Mouse (Mus musculus) midbrain, embryonic 16.5 days (tissue): ENCODE measurements around the gene Arl15. TPM values are rescaled to one million over a fixed set of nuclear protein-coding genes. Genes with fewer than 3 reads are reported as not detected.

ENCODE experiments used
- ATAC-seq: fragments of 200-750 bp; cut with Nextera tagmentation; 2 replicates; pipeline ENCODE4 v1.8.0; 2017; ENCODE audit warnings: moderate TSS enrichment
- H3K27ac ChIP-seq: fragments of 300-500 bp; sonication (generic); 2 replicates; pipeline ENCODE4 v1.5.1; 2014; ENCODE audit warnings: mild to moderate bottlenecking, low read length, mixed read lengths
- H3K27me3 ChIP-seq: fragments of 300-500 bp; sonication (generic); 2 replicates; pipeline ENCODE4 v1.6.1; 2014; ENCODE audit warnings: low read depth, low read length, mixed read lengths; ENCODE audit not compliant: control insufficient read depth, insufficient read depth
- H3K36me3 ChIP-seq: fragments of 300-500 bp; sonication (generic); 2 replicates; pipeline ENCODE4 v1.6.1; 2014; ENCODE audit warnings: mild to moderate bottlenecking, low read length, moderate library complexity, mixed read lengths; ENCODE audit not compliant: control insufficient read depth, insufficient read depth
- H3K4me1 ChIP-seq: fragments of 300-500 bp; sonication (generic); 2 replicates; pipeline ENCODE4 v1.6.1; 2014; ENCODE audit warnings: mild to moderate bottlenecking, low read length, mixed read lengths; ENCODE audit not compliant: control insufficient read depth, insufficient read depth
- H3K4me2 ChIP-seq: fragments of 300-500 bp; sonication (generic); 2 replicates; pipeline ENCODE4 v1.6.1; 2014; ENCODE audit warnings: mild to moderate bottlenecking, low read length, mixed read lengths
- H3K4me3 ChIP-seq: fragments of 300-500 bp; sonication (generic); 2 replicates; pipeline ENCODE4 v1.5.1; 2014; ENCODE audit warnings: low read depth, mild to moderate bottlenecking, low read length, moderate library complexity, mixed read lengths
- H3K9ac ChIP-seq: fragments of 300-500 bp; sonication (generic); 2 replicates; pipeline ENCODE4 v1.6.1; 2014; ENCODE audit warnings: low read depth, low read length, mixed read lengths
- H3K9me3 ChIP-seq: fragments of 300-500 bp; sonication (generic); replicated peaks from 2 replicates; pipeline ENCODE4 v1.6.1; 2014; ENCODE audit warnings: mild to moderate bottlenecking, low read length, mixed read lengths; ENCODE audit not compliant: control insufficient read depth, poor library complexity, severe bottlenecking
- WGBS: fragments of 180-500 bp; shearing (Covaris S2); extraction: QIAGEN DNeasy Blood & Tissue Kit; methylation state at CpG from one replicate; pipeline ENCODE4 v1.1.7; 2014; 5-methylcytosine and 5-hydroxymethylcytosine counted together
- polyA plus RNA-seq: library from polyadenylated mRNA; unstranded; fragments of >200 nt; fragmentation: Nextera tagmentation; extraction: Ambion mirVana; gene quantifications from 2 replicates; pipeline ENCODE4 v1.2.1, GENCODE M21; 2015

Gene Arl15
- polyA plus RNA-seq, 1 experiment from 2014 or later: 17.4 TPM

DNA sequence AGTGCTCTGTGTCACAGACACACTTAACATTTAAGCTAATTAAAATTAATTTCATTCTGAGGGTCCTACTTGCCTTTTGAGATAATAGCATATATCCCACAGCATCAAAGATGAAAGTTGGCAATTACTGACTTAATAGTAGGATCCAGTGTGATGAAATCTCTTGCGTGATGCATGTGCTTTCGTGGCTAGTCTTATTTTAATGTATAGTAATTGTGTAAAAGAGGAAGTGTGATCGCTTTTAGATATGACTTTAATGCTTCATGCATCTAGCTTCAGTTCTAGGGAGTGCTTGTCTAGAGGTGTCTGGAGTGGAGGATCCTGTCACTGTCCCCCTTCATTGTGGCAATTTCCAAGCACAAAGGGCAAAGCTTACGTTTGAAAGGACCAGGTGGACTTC, 163.1 kb downstream of the Arl15 start:
- Histone ChIP-seq H3K27me3 (no peaks in the 10 kb centered on the region), H3K4me2 (no peak overlapping the region), H3K36me3 (no peaks in the 10 kb centered on the region), H3K9me3 (no peaks in the 10 kb centered on the region), H3K27ac (no peak overlapping the region), H3K4me3 (no peak overlapping the region), H3K4me1 (no peaks in the 10 kb centered on the region), H3K9ac (no peak overlapping the region)
- no peak for ATAC-seq
- 80% methylated on average over 4 of the region's 4 CpGs for WGBS

DNA sequence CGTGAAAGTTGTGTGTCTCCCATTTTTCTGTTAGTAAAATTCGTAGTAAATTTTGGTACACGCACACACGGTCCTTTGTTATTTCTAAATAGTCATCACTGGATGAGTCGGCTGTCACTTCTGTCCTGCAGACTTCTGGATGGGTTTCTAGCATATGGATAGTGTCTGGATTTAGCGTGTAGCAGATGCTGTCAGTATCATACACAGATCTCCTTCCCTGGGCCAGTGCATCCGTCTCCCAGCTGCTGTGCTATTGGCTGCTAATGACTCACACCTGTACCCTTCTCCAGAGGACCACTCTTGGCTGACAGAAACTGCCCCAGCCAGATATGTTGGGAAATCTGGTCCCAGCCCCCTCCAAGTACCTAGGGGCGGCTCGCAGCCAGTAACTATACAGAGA, 170.6 kb downstream of the Arl15 start:
- Histone ChIP-seq H3K27me3 (no peaks in the 10 kb centered on the region), H3K36me3 (no peaks in the 10 kb centered on the region), H3K4me3 (no peak overlapping the region), H3K9ac (no peak overlapping the region), H3K27ac (no peak overlapping the region), H3K9me3 (no peaks in the 10 kb centered on the region), H3K4me1 (no peaks in the 10 kb centered on the region), H3K4me2 (no peak overlapping the region)
- WGBS: 94% methylated on average over 9 of the region's 9 CpGs
- no peak for ATAC-seq

DNA sequence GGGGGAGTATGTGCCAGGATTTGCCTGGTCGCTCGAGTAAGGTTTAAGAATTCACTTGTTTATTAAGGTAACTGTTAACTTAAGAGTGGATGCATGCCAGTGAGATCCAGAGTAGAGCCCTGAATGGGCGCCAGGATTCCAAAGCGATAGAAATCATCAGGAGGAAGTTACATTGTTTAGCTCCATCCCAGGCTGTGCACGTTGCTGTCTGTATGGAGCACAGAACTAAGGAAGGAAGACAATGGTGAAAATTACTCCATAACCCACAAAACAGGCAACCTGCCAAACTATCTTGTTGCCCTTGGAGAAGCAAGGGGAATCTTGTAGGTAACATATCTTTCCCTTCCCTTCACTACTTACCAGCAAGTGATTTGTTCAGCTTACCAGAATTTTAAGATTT, 176.4 kb downstream of the Arl15 start:
- no peaks in the 10 kb centered on the region for H3K36me3 ChIP-seq
- H3K4me2 ChIP-seq: no peak overlapping the region
- no peaks in the 10 kb centered on the region for H3K9me3 ChIP-seq
- no peak for ATAC-seq
- 62% methylated on average over 5 of the region's 5 CpGs for WGBS
- H3K9ac ChIP-seq: no peak overlapping the region
- no peak overlapping the region for H3K4me3 ChIP-seq
- H3K27ac ChIP-seq: no peak overlapping the region
- H3K27me3 ChIP-seq: no peaks in the 10 kb centered on the region
- H3K4me1 ChIP-seq: peaks cover 2% of the 10 kb centered on the region; the same call in 1 of the 2 replicates

- Histone ChIP-seq H3K27me3 (no peaks in the 10 kb centered on the region), H3K9ac (no peak overlapping the region), H3K4me2 (no peak overlapping the region), H3K36me3 (no peaks in the 10 kb centered on the region), H3K4me1 (peaks cover 3% of the 10 kb centered on the region; the same call in 1 of the 2 replicates), H3K27ac (no peak overlapping the region), H3K9me3 (no peaks in the 10 kb centered on the region), H3K4me3 (no peak overlapping the region)
- ATAC-seq: no peak
- 94% methylated on average over 7 of the region's 7 CpGs for WGBS
Observed at GRCm38 (mm10) chr13:113972401-113972800, 178.1 kb downstream of the Arl15 start.

- Histone ChIP-seq H3K27ac (no peak overlapping the region), H3K36me3 (no peaks in the 10 kb centered on the region), H3K9me3 (no peaks in the 10 kb centered on the region), H3K4me2 (no peak overlapping the region), H3K27me3 (no peaks in the 10 kb centered on the region), H3K9ac (no peak overlapping the region), H3K4me3 (no peak overlapping the region), H3K4me1 (peaks cover 3% of the 10 kb centered on the region; the same call in 1 of the 2 replicates)
- WGBS: 76% methylated on average over 1 of the region's 1 CpGs
- ATAC-seq: no peak
Observed at GRCm38 (mm10) chr13:113974866-113975265, 180.6 kb downstream of the Arl15 start.

DNA sequence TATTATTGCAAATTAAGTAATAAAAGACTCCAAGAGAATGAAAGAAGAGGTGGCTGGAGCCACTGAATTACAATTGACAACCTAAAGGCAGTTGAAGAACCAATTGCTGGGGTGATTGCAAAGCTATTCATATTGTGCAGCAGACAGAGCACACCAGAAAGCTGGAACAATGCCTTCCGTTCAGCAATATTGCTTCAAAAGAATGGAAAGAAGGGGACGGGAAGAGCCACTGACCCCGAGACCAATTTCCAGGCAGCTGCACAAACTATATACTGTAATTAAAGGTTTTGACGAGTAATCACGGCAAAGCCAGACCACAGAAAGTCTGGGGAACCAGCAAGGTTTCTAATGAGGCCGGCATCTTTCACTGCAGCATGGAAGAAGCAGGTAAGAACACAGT, 181.4 kb downstream of the Arl15 start:
- Histone ChIP-seq H3K36me3 (no peaks in the 10 kb centered on the region), H3K9me3 (no peaks in the 10 kb centered on the region), H3K4me2 (0 out of 2 replicates have a peak overlapping the region, but pooled peaks have one; percentile 10), H3K27me3 (no peaks in the 10 kb centered on the region), H3K9ac (no peak overlapping the region), H3K4me3 (no peak overlapping the region), H3K4me1 (peaks cover 3% of the 10 kb centered on the region; the same call in 1 of the 2 replicates), H3K27ac (no peak overlapping the region)
- 13% methylated on average over 6 of the region's 6 CpGs for WGBS
- ATAC-seq: no peak

GRCm38 (mm10) chr13:113976936-113977335, 182.6 kb downstream of the Arl15 start:
- no peaks in the 10 kb centered on the region for H3K27me3 ChIP-seq
- 92% methylated on average over 4 of the region's 4 CpGs for WGBS
- no peaks in the 10 kb centered on the region for H3K36me3 ChIP-seq

GRCm38 (mm10) chr13:113980739-113981460, 186.6 kb downstream of the Arl15 start:
- 17% methylated on average over 15 of the region's 15 CpGs for WGBS
- H3K9ac ChIP-seq: no peak overlapping the region
- peak overlapping the region; percentile 34 for H3K4me2 ChIP-seq
- H3K36me3 ChIP-seq: no peaks in the 10 kb centered on the region
- no peaks in the 10 kb centered on the region for H3K27me3 ChIP-seq
- no peak overlapping the region for H3K4me3 ChIP-seq
- peak; percentile 46; the same call in 1 of the 2 replicates for ATAC-seq
- no peak overlapping the region for H3K27ac ChIP-seq
- H3K9me3 ChIP-seq: no peaks in the 10 kb centered on the region
- peaks cover 10% of the 10 kb centered on the region; the same call in 1 of the 2 replicates for H3K4me1 ChIP-seq

More at GRCm38 (mm10) chr13:113976936-113977335, 182.6 kb downstream of the Arl15 start:
- peaks cover 12% of the 10 kb centered on the region; the same call in 1 of the 2 replicates for H3K4me1 ChIP-seq
- H3K4me3 ChIP-seq: no peak overlapping the region
- H3K4me2 ChIP-seq: no peak overlapping the region
- ATAC-seq: no peak
- H3K9me3 ChIP-seq: no peaks in the 10 kb centered on the region
- H3K27ac ChIP-seq: no peak overlapping the region
- no peak overlapping the region for H3K9ac ChIP-seq

- WGBS: 11% methylated on average over 9 of the region's 9 CpGs
- Histone ChIP-seq H3K9ac (no peak overlapping the region), H3K36me3 (no peaks in the 10 kb centered on the region), H3K4me1 (peaks cover 10% of the 10 kb centered on the region; the same call in 1 of the 2 replicates), H3K4me2 (peak overlapping the region; percentile 34), H3K4me3 (no peak overlapping the region), H3K27me3 (no peaks in the 10 kb centered on the region), H3K9me3 (no peaks in the 10 kb centered on the region), H3K27ac (no peak overlapping the region)
- peak; percentile 89 for ATAC-seq
Observed at GRCm38 (mm10) chr13:113981461-113982000, 187.2 kb downstream of the Arl15 start.
